ENCODE assay signal across 10 mouse cellular contexts in genomic region chr15:79693740-79694139, GRCm38 (mm10). TPM values are rescaled to one million over a fixed set of nuclear protein-coding genes. Genes with fewer than 3 reads are reported as not detected.
DNase-seq lines count a peak whose midpoint lies in the region; ATAC-seq lines count a peak whose summit lies in the region.
"Had no signal": no experiment of that assay in that cellular context is flagged by ENCODE, and none has a peak within 500 bp of the region (broad histone marks: within the 10 kb centered on the region; RNA-seq: fewer than 3 reads in every experiment).

No protein-coding gene starts in this region.

- peak overlapping the region; percentile 11; the same call in 1 of the 2 replicates for H3K4me2 ChIP-seq in midbrain, embryonic 13.5 days (replicated peaks)
- no peak overlapping the region for H3K4me2 ChIP-seq in midbrain, embryonic 11.5 days
- H3K4me2 ChIP-seq in lung, embryonic 16.5 days (ENCODE audit: low read depth, low read length) = no peak overlapping the region; the same call in 1 of the 2 replicates
- H3K4me2 ChIP-seq: embryonic facial prominence, embryonic 13.5 days; limb, embryonic 12.5 days had no signal

- ATAC-seq in midbrain, embryonic 13.5 days = no peak
- no peak for ATAC-seq in midbrain, embryonic 11.5 days (ENCODE audit: low FRiP score)
- ATAC-seq in lung, embryonic 16.5 days (ENCODE audit: low read depth) = no peak

- H3K27me3 ChIP-seq in midbrain, embryonic 13.5 days = no peaks in the 10 kb centered on the region
- no peaks in the 10 kb centered on the region for H3K27me3 ChIP-seq in midbrain, embryonic 11.5 days (ENCODE audit: control insufficient read depth, insufficient read depth, low read length)
- no peaks in the 10 kb centered on the region for H3K27me3 ChIP-seq in lung, embryonic 16.5 days (ENCODE audit: control insufficient read depth, insufficient read depth, low read depth, low read length)
- H3K27me3 ChIP-seq: embryonic facial prominence, embryonic 13.5 days; limb, embryonic 12.5 days had no signal

- WGBS in midbrain, embryonic 13.5 days = 91% methylated on average over 11 of the region's 11 CpGs
- 87% methylated on average over 11 of the region's 11 CpGs for WGBS in midbrain, embryonic 11.5 days
- WGBS in lung, embryonic 16.5 days = 68% methylated on average over 11 of the region's 11 CpGs

- peaks cover 14% of the 10 kb centered on the region for H3K36me3 ChIP-seq in midbrain, embryonic 13.5 days
- H3K36me3 ChIP-seq in midbrain, embryonic 11.5 days (ENCODE audit: control insufficient read depth, insufficient read depth, low read length) = peaks cover 3% of the 10 kb centered on the region; the same call in 1 of the 2 replicates
- peaks cover 3% of the 10 kb centered on the region; the same call in 1 of the 2 replicates for H3K36me3 ChIP-seq in lung, embryonic 16.5 days (ENCODE audit: control insufficient read depth, insufficient read depth, low read length)

- no peaks in the 10 kb centered on the region for H3K9me3 ChIP-seq in midbrain, embryonic 13.5 days
- H3K9me3 ChIP-seq in midbrain, embryonic 11.5 days (ENCODE audit: control insufficient read depth, low read length) = no peaks in the 10 kb centered on the region
- H3K9me3 ChIP-seq in lung, embryonic 16.5 days (ENCODE audit: control insufficient read depth, low read length) = no peaks in the 10 kb centered on the region
- H3K9me3 ChIP-seq: embryonic facial prominence, embryonic 13.5 days; limb, embryonic 12.5 days had no signal

- no peak overlapping the region for H3K4me3 ChIP-seq in midbrain, embryonic 13.5 days (replicated peaks)
- no peak overlapping the region for H3K4me3 ChIP-seq in midbrain, embryonic 11.5 days (ENCODE audit: low read depth, low read length)
- H3K4me3 ChIP-seq in lung, embryonic 16.5 days (ENCODE audit: low read length) = no peak overlapping the region
- H3K4me3 ChIP-seq: embryonic facial prominence, embryonic 13.5 days; limb, embryonic 12.5 days had no signal

- H3K4me1 ChIP-seq in midbrain, embryonic 13.5 days (replicated peaks) = peaks cover 54% of the 10 kb centered on the region
- peaks cover 20% of the 10 kb centered on the region for H3K4me1 ChIP-seq in midbrain, embryonic 11.5 days (ENCODE audit: control insufficient read depth, insufficient read depth, low read length)
- H3K4me1 ChIP-seq in lung, embryonic 16.5 days (replicated peaks; ENCODE audit: control insufficient read depth, insufficient read depth, low read length) = peaks cover 19% of the 10 kb centered on the region

- H3K27ac ChIP-seq in midbrain, embryonic 13.5 days = no peak overlapping the region
- no peak overlapping the region for H3K27ac ChIP-seq in midbrain, embryonic 11.5 days (ENCODE audit: low read depth, low read length)
- H3K27ac ChIP-seq in lung, embryonic 16.5 days (ENCODE audit: low read length) = no peak overlapping the region
- H3K27ac ChIP-seq: embryonic facial prominence, embryonic 13.5 days; limb, embryonic 12.5 days had no signal

- DNase-seq in cerebellum, adult 11-12 months = peak; percentile 33
- DNase-seq in cerebellum, postnatal 4 days (ENCODE audit: low spot score in 2 of 2) = no peak
- DNase-seq in midbrain, embryonic 11.5 days (ENCODE audit: low spot score, missing footprints) = no peak
- peak; percentile 76 for DNase-seq in thymus, postnatal 0 days (ENCODE audit: low spot score)
- DNase-seq in gastrocnemius, postnatal 4 days (ENCODE audit: low spot score in 2 of 2) = no peak
- DNase-seq in cerebellum, adult 18-20 months = no peak

- H3K9ac ChIP-seq in midbrain, embryonic 13.5 days (replicated peaks) = 0 out of 2 replicates have a peak overlapping the region, but pooled peaks have one; percentile 11
- H3K9ac ChIP-seq in midbrain, embryonic 11.5 days (ENCODE audit: low read length) = no peak overlapping the region
- 0 out of 2 replicates have a peak overlapping the region, but pooled peaks have one; percentile 5 for H3K9ac ChIP-seq in lung, embryonic 16.5 days (ENCODE audit: low read length)
- H3K9ac ChIP-seq: embryonic facial prominence, embryonic 13.5 days; limb, embryonic 12.5 days had no signal

RNA-seq across cellular contexts. Expression of gene Gtpbp1, which starts 3.1 kb away (rescaled TPM):
- 42.6 and 49.1 TPM in 2 replicates for polyA plus RNA-seq in midbrain, embryonic 13.5 days (2015; fragmentation: Nextera tagmentation; extraction: Ambion mirVana)
- 31.9 and 37.5 TPM in 2 replicates for polyA plus RNA-seq in midbrain, embryonic 11.5 days (2014; fragmentation: Nextera tagmentation; extraction: Ambion mirVana)
- 30.1 and 30.4 TPM in 2 replicates for polyA plus RNA-seq in lung, embryonic 16.5 days (2015; fragmentation: Nextera tagmentation; extraction: Ambion mirVana)
- polyA plus RNA-seq in thymus, postnatal 0 days (2015; fragmentation: Nextera tagmentation; extraction: Ambion mirVana) = 38.7 and 41.3 TPM in 2 replicates
- 10 to 100 TPM; 20.7 to 22.5 TPM for total RNA-seq in gastrocnemius, postnatal 4 days (2021)

RNA-seq across cellular contexts. Expression of gene Josd1, which starts 6.0 kb away (rescaled TPM):
- polyA plus RNA-seq in midbrain, embryonic 13.5 days (2015; fragmentation: Nextera tagmentation; extraction: Ambion mirVana) = 18.4 and 20.6 TPM in 2 replicates
- 12.9 and 14.0 TPM in 2 replicates for polyA plus RNA-seq in midbrain, embryonic 11.5 days (2014; fragmentation: Nextera tagmentation; extraction: Ambion mirVana)
- 15.8 and 16.1 TPM in 2 replicates for polyA plus RNA-seq in lung, embryonic 16.5 days (2015; fragmentation: Nextera tagmentation; extraction: Ambion mirVana)
- 15.5 and 16.3 TPM in 2 replicates for polyA plus RNA-seq in thymus, postnatal 0 days (2015; fragmentation: Nextera tagmentation; extraction: Ambion mirVana)
- 10 to 100 TPM; 16.6 to 17.4 TPM for total RNA-seq in gastrocnemius, postnatal 4 days (2021)

RNA-seq across cellular contexts. Expression of gene Tomm22, which starts 23.1 kb away (rescaled TPM):
- polyA plus RNA-seq in midbrain, embryonic 13.5 days (2015; fragmentation: Nextera tagmentation; extraction: Ambion mirVana) = 254 and 260 TPM in 2 replicates
- polyA plus RNA-seq in midbrain, embryonic 11.5 days (2014; fragmentation: Nextera tagmentation; extraction: Ambion mirVana) = 327 and 349 TPM in 2 replicates
- polyA plus RNA-seq in lung, embryonic 16.5 days (2015; fragmentation: Nextera tagmentation; extraction: Ambion mirVana) = 225 and 239 TPM in 2 replicates
- 280 and 287 TPM in 2 replicates for polyA plus RNA-seq in thymus, postnatal 0 days (2015; fragmentation: Nextera tagmentation; extraction: Ambion mirVana)
- total RNA-seq in gastrocnemius, postnatal 4 days (2021) = 100 to 1,000 TPM; 110 to 114 TPM

RNA-seq across cellular contexts. Expression of gene Cby1, which starts 34.7 kb away (rescaled TPM):
- 92.4 and 94.9 TPM in 2 replicates for polyA plus RNA-seq in midbrain, embryonic 13.5 days (2015; fragmentation: Nextera tagmentation; extraction: Ambion mirVana)
- polyA plus RNA-seq in midbrain, embryonic 11.5 days (2014; fragmentation: Nextera tagmentation; extraction: Ambion mirVana) = 85.1 and 87.4 TPM in 2 replicates
- 72.4 and 73.0 TPM in 2 replicates for polyA plus RNA-seq in lung, embryonic 16.5 days (2015; fragmentation: Nextera tagmentation; extraction: Ambion mirVana)
- polyA plus RNA-seq in thymus, postnatal 0 days (2015; fragmentation: Nextera tagmentation; extraction: Ambion mirVana) = 57.0 and 57.5 TPM in 2 replicates
- 10 to 100 TPM; 29.9 to 32.1 TPM for total RNA-seq in gastrocnemius, postnatal 4 days (2021)

RNA-seq across cellular contexts. Expression of gene Fam227a, which starts 35.0 kb away (rescaled TPM):
- polyA plus RNA-seq in midbrain, embryonic 13.5 days (2015; fragmentation: Nextera tagmentation; extraction: Ambion mirVana) = 6.8 and 6.9 TPM in 2 replicates
- 2.2 and 3.7 TPM in 2 replicates for polyA plus RNA-seq in midbrain, embryonic 11.5 days (2014; fragmentation: Nextera tagmentation; extraction: Ambion mirVana)
- 1.4 and 1.8 TPM in 2 replicates for polyA plus RNA-seq in lung, embryonic 16.5 days (2015; fragmentation: Nextera tagmentation; extraction: Ambion mirVana)
- polyA plus RNA-seq in thymus, postnatal 0 days (2015; fragmentation: Nextera tagmentation; extraction: Ambion mirVana) = 0.39 and 0.48 TPM in 2 replicates
- total RNA-seq in gastrocnemius, postnatal 4 days (2021) = 1 to 10 TPM; 1.7 to 2.1 TPM

Comparison
In these comparisons a context has a peak if more than half of its experiments do, and no peak if none do; other contexts are left out.
1. DNase-seq: peak in cerebellum, adult 11-12 months (single experiment) and thymus, postnatal 0 days (single experiment); none in cerebellum, postnatal 4 days (0 of 2), midbrain, embryonic 11.5 days (single experiment), gastrocnemius, postnatal 4 days (0 of 2) and cerebellum, adult 18-20 months (0 of 2).